Mouse (Mus musculus): ENCODE results near the gene Mrps17.

DNA sequence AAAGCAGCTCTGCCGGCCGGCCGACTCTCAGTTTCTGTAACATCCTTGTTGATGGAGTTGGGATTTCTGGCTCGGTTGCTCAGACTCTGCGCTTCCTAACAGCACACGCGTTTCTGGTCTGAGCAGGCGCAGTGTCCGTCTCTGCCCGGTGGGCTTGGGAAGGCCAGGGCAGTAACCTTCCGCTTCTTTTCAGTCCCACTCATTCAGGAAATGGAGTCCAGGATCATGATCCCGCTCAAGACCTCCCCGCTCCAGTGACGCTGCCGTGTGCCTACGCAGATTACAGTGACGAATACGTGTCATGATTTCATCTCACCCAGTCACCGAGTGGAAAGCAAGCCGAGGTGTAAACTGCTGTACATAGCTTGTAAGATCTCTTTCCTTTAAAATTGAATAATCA is 41.6 kb downstream of the Mrps17 start:
- no peak for TF ChIP-seq CTCF (IDR thresholded peaks at IDR 0.05; ENCODE audit: insufficient read depth, low read length)
- TF ChIP-seq POLR2A (IDR thresholded peaks at IDR 0.05; ENCODE audit: borderline replicate concordance, extremely low read depth, low read depth, low read length), result no peak
